Mouse (Mus musculus): ENCODE data around the gene Cntrl.

Cntrl gene

DNA sequence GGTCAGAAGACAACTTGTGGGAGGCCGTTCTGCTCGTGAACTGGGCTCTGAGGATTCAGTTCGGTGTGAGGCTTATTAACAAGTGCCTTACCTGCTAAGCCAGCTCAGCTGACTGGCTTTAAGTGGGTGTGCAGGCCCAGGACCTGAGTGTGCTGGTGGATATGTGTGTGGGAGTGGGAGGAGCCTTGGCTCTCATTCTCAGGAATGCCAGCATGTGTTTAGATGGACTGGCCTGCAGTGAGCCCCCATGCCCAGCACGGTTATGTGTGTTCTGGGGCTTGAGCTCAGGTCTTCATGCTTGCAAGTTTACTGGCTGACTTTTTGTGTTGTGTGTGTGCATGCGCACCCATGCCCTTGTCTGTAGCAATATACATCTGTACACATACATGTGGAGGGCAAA is 64.4 kb downstream of the Cntrl start:
- DNase-seq (ENCODE audit: low spot score in 2 of 2) = no peak

DNA sequence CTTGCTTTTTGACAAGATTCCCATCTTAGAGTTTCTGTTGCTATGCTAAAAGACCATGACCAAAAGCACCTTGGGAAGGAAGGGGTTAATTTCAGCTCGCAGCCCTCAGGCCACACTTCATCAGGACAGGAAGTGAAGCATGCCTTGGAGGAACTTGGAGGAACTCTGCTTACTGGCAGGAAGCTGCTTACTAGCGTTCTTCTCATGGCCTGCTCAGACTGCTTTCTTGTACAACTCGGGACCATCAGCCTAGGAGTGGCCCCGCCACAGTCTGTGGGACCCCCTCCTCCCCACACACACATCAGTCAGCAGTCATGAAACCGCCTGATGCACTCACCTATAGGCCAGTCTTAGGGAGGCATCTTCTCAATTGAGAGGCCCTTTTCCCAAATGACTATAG is 64.8 kb downstream of the Cntrl start:
- DNase-seq (ENCODE audit: low spot score in 2 of 2) = no peak

DNA sequence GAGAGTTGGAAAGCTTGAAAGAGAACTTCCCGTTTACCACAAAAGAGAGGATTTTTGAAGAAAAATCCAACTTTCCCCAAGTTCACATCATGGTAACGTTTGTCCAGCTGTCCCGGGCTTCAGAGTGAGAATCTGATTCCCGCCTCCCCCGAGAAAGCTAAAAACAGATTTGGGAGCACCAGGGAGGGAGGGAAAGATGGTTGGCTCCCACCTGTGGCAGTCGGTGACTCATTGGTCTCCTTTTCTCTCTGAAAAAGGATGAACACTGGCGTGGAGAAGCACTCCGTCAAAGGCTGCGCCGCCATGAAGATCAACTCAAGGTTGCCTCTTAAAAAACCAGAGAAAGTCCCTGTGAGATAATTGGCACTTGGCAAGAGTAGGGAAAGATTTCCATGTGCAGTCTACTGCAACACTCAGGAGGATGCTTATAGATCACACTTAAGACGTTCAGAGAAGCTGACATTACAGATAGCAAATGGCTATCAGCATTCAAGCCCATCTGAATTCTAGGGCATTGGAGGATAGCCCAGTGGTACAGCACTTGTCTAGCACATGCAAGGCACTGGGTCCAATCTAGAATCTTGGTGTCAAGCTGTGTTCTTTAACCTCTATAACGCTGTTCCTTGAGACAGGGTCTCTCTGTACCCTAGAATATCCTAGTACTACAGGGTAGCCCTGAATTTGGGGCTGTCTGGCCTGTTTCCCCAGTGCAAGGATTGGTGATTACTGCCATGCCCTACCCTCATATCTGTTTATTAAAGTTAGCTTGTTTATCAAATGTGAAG is 66.2 kb downstream of the Cntrl start:
- DNase-seq (ENCODE audit: low spot score in 2 of 2) = no peak

DNA sequence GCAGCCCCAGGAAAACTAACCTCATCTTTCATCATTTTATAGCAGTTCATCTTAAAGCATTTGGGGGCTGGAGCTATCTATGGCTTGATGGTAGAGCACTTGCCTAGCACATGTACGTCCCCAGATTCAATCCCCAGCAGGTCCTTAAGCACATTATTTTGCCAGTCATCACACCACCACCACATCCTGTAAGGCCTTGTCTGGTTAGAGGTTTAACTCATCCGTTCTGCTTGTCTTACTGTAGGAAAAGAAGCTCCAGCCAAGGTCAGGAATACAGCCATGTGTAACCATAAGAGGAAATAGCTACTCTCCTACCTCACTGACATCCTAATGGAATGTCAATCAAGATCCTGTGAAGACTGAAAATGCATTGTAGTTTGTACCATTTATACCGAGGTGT is 68.9 kb downstream of the Cntrl start:
- DNase-seq (ENCODE audit: low spot score in 2 of 2) = no peak

DNA sequence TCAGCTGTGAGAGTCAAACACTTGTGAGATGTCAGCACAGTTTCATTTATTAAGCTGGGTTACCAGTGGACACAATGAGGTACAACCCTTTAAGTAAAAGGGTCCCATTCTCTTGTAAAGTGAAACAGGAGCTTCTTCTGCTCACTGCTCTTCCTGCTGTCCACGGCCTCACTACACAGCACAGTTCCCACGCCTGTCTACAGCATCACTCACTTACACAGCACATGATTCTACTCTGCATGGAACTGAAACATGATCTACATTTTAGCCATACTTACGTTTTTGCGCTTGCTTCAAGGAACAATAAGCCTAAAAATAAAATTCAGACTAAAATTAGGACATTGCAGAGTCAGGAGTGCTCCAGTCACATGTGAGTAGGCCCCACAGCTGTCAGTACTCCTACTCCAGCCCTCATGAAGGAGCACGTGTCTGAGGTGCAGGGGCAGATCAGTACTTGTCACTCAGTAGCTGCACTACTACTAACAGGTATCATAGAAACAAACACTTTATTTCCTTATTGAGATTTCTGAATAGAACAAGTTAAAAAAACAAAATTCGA is 73.9 kb downstream of the Cntrl start:
- no peak for DNase-seq (ENCODE audit: low spot score in 2 of 2)

DNA sequence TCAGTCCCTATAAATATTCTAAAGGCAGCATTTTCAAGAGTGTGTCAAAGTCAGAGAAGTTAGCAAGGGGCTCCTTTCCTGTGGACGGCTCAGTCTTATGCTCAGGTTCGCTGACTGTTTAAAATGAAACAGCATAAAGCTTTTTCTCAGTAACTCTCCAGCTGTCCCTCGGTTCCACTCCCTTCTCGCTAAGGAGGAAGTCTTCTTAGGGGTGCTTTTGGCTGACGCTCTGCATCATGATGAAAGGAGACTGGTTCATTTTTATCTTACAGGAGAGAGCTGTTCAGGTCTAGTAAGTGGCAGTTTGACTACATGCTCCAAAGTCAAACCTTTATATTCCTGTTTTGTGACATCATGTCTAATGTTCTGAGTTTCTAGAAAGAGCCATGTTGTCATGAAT is 79.6 kb downstream of the Cntrl start:
- DNase-seq (ENCODE audit: low spot score in 2 of 2) = no peak

DNA sequence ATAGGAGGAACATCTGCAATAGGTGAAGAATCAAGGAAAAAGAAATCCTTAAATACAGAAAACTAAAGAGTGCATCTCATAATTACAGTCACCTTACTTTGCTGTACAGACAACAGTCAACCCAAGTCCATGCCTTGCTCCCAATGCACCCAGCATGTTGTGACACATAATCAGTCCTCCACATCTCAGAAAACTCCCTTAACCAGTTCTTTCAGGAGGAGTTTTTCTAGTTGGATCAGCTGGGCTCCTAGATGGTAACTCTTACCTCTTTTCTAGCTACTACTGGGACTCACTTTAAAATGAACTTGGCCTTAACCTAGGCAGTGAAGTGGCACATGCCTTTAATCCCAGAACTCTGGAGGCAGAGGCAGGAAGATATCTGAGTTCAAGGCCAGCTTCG is 84.7 kb downstream of the Cntrl start:
- DNase-seq (ENCODE audit: low spot score in 2 of 2) = no peak

DNA sequence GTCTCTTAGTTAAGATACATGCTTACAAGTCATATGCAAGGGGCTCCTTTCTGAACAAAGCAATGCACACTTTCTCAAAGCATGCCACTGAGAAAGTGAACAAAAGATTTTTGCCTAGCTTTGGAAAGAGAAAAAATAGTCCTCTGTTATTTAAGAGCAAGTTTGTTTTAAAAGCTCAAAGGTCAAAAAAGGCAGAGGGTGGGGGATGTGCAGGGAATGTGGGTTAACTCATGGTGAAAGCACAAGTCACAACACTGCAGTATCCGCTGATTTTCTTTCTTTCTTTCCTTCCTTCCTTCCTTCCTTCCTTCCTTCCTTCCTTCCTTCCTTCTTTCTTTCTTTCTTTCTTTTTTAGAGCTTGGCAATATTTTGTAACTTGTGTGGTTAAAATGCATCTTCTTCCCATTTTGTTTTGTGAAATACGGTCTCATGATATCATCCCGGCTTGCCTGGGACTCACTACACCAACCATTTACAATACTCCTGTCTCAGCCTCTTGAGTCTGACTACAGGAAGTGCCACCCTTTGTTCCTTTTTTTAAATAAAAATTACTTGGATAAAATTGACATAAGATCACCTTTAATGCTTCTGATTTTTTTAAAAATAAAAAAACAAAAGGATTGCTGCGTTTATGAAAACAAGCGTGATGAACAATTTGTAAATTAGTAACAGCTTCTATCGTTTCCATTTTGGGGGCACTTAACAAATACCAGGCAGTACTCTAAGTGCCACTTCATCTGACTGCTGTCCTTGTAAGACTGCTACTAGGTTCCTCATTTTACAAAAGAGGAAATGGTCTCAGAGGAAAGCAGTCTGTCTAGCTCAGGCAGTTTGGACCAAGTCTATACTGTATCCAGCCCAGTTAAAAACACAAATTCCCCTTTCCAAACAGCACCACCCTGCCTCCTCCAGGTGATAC is 86.6 kb downstream of the Cntrl start:
- no peak for DNase-seq (ENCODE audit: low spot score in 2 of 2)

DNA sequence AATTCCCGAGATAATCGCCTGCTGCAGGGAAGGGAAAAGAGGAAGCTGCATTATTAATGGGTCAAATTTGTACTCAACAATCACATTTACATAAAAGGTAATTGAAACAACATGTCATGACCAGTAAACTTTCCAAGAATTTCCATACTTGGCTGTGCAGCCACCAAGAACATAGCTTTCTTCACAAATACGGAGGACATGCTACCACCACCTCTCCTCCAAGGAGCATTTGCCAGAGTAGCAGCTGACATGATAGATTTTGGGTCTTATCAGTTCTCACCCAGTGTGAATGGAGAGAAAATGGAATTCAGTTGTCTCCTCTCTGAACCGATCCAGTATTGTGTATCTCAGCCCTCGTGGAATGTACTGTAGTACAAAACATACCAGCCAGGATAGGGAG is 90.2 kb downstream of the Cntrl start:
- DNase-seq (ENCODE audit: low spot score in 2 of 2) = no peak

DNA sequence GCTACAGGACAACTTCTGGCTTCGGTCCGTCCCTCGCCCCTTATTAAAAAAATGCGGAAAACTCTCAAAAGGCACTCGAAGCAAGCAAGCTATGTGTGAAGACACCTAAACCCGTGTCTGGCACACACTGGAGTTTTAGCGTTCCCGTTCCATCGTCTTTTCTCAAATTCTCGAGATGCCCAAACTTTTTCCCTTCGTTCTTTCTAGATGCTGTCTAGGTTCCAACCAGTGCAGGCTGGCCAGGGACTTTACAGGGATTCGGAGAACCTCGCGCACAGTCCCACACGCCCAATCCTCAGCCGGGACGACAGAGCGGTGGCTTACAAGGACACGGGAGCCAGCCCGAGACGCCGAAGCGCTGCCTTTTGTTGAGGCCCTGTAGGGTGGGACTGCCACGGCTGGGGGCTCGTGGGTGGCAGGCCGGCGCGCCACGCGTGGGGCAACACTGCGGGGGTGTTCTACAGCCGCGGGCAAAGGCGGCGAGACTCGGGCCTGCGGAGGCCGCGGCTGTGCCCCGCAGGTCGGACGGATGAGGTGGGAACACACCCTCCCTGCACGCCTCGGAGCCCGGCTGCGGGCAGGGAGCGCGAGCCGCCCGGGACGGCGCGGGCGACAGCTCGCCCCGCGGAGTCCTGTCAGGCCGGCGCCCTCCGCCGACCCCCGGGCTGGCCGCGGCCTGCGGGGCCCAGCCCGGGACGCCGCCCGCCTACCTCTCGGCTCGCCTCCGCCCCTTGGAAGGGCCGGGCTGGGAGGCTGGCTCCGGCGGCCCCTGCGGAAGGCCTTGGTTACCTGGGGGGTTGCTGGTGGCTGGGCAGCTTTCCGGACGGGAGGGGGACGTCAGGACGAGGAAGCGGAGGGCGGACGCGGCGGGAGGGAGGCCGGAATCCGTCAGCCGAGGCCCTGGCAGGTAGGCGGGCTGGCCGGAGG is 90.9 kb downstream of the Cntrl start:
- peak; percentile 64 to 66 for DNase-seq (ENCODE audit: low spot score in 2 of 2)

DNA sequence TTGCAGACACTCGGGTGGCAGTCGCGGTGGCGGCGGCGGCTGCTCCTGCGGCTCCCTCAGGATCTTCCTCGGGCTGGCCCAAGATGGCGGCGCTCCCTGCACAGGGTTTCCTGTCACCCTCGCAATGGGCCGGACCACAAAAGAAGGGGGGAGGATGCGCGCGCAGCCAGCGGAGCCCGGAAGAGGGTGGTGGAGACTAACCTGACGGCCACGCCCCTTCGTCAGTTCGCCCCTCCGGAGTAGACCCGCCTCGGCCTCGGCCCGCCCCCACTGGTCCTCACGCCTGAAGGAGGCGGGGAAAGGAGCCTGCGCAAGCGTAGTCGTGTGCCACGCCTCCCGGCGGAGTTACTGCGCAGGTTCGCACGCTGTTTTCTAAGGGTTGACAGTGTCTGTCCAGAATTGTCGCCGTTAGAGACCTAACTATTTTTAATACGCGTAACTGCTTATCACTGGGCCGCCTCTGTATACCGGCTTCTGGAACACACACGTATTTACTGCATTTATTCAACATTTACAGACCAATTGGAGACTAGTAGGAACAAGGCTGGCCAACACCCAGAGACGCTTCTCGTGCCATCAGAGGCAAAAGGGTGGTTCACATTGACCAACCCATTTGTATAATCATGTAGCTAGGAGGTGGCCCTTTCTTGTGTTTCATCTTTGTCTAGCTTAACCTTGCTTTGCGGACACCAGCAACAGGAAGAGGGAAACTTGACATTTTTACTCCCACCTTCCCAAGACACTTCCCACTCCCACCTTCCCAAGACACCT is 91.8 kb downstream of the Cntrl start, which contains the start of gene Rab14:
Gene Rab14, minus strand, starts transcription at position 223 of the 771 bp plus-strand sequence.
- DNase-seq (ENCODE audit: low spot score in 2 of 2) = peak; percentile 100

DNA sequence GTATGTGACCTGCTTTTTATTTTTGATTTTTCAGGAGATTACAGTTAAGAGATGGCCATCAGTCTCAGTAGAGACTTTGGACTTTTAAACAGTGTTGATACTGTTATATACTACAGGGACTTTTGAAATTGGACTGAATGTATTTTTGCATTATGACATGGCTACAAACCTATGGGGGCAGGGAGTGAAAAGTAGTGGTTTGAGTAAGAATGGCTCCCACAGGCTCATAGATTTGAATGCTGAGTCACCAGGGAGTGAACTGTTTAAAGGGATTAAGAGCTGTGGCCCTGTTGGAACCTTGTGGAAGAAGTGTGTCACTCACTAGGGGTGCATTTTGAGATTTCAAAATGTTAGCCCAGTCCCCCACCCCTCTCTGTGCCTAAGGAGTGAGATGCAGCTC is 94.4 kb downstream of the Cntrl start:
- DNase-seq (ENCODE audit: low spot score in 2 of 2) = no peak

DNA sequence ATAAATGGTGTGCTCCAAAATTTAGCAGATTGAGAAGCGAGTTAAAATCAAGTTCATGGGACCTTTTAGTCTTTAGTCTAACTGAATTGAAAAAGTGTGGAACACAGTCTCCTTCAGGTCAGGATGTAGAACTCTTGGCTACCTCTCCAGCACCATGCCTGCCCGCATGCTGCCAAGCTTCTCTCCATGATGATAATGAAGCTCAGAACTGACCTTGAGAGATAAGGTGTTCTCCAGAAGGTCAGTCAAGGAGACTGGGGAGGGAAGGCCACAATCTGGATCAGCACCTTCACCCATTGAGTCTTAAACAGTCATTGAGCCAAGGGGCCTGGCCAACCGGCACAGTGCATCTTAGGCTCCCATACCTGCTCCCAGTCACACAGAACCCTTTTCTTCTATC is 97.5 kb downstream of the Cntrl start:
- DNase-seq (ENCODE audit: low spot score in 2 of 2) = no peak

DNA sequence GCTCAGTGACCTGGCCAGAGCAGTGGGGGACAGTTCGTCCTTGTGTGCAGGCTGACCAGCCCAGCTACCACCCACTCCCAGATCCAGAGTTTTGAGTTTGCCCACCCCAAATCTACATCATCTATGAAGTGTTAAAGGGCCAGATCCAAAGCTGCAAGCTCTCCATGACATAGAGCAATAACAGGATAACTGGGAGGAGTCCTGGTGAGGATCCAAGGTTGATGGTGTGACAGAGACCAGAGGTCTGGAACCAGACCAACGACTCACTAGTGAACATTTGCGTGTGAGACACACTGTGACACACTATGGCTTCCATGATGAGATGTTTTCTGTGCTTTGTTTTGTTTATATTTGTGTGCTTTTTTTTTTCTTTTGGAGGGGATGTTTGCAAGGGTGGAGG is 98.8 kb downstream of the Cntrl start:
- no peak for DNase-seq (ENCODE audit: low spot score in 2 of 2)

DNA sequence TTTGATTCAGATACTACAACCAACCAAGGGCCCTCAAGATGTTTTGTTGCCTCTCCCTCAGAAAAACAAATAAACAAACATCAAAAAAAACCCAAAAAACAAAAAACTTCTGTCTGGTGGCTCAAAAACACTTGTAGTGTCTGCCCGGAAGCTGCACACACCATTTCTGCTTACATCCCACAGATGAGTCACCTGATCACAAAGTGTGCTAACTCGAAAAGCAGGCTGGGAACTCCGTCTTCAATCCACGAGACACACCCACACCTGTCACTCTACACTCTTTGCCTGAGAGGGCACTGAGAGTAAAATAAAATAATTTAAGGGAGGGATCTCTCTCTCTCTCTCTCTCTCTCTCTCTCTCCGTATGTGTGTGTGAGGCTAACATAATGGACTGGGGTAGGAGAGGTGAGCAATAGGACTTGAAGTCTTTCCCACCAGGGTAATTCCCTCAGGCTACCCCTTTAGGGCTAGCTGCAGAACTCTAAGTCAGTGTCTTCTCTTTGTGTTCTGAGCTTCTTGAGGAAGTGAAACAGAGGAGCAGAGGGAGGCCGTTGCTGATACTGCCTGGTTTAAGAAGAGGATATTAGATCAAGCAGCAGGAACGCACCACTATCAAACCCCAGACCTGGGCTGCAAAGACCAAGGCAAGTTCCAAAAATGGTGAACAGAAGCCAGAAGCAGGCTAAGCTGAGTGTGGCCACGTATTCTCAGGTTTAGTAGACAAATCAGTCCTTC is 99.8 kb downstream of the Cntrl start:
- DNase-seq (ENCODE audit: low spot score in 2 of 2) = no peak

DNA sequence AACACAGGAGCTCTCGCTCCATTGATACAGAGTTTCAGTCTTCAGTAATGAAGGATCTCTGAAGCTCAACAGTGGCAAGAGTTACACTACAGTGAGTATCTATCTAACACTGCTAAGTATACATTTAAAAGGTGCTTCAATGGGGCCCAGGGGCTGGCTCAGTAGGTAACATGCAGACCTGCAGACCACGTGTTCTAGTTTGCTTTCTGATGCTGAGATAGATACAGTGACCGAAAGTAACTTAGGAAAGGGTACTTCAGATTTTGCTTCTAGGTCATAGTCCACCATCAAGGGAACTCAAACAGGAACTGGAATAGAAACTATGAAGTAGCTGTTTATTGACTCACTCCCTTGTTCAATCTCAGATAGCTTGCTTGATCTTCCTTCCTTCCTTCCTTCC is 102.4 kb downstream of the Cntrl start:
- DNase-seq (ENCODE audit: low spot score in 2 of 2) = no peak

DNA sequence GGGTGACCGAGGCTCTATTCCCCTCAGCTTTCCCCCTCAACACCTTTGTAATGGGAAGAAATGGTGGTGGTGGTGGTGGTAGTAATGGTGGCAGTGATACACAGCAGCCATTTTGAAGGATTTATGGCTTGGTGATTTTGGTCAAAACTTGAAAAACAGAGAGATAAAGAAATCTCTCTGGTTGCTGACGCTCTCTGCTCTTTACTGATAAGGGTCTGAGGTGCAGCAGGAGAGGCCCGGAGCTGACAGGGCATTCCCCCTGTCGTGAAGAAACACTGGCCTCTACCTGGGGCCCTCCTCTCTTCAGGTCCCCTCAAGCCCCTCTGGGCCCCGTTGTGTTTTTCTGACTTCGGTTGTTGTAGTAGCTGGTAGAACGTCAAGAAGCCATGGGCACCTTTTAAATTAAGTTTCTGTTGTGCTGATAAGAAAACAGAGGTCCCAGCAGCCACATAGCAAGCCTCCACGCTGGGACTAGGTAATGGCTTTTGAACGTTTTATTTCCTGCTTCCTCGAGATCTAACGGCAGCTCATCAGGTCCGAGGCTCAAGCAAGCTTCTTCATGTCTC is 104.1 kb downstream of the Cntrl start:
- DNase-seq (ENCODE audit: low spot score in 2 of 2) = no peak

DNA sequence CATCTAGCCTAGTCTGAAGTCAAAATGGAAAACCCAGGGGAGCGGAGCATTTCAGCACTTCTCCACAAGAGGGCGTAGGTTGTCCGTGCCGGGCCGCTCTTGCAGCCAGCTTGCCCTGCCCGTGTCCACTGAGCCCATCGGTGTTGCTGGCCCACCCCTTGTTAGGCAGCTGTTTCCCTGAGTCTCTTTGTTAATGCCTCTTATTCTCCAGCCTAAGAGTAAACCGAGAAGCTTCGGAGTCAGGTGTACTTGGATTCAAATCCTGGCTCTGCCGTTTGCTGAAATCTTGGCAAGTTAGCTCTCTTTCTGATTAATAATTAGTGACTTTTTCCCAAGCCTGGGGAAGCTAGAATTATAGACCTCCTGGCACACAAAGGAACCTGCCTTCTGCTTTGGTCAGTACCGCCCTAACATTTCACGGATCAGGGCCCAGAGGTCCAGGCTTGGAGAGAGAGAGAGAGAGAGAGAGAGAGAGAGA is 105.6 kb downstream of the Cntrl start:
- DNase-seq (ENCODE audit: low spot score in 2 of 2) = peak; percentile 81 to 86

DNA sequence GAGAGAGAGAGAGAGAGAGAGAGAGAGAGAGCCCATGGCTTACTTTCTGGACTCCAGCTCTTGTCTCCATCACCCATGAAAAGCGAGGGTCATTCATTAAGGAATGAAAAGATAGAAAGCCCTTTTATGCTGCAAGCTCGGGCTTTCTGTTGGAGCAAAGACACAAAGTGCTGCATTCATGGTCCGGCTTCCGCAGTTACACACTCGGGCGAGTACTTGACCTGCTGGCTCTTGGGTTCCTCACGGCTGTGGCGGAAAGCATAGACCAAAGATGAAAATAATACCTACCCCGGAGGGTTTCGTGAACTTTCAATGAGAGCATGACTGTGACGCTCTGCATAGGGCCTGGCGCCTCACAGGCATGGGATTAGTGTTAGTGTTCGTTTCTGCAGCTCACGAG is 106.1 kb downstream of the Cntrl start:
- peak; percentile 45 to 53 for DNase-seq (ENCODE audit: low spot score in 2 of 2)

DNA sequence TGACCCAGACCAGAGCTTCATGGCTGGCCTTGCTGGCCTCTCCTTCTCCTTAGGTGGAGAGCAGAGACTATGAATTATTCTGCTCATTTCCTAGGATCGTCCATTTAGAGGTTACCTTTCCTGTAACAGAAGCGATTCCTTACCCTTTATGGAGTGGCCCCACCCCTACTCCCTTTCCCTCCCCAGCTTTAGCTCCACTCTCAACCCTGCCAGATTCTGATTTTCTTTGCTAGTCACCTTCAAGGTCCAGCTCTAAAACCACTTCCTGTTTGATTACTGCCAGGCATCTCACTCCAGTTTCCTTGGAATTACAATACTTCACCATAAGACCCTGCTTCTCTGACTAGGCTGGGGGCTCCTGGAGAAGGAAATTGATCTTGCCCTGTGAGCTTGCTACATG is 107.4 kb downstream of the Cntrl start:
- no peak for DNase-seq (ENCODE audit: low spot score in 2 of 2)

Data from right cerebral cortex, postnatal 10 days (tissue).